Mouse (Mus musculus) forebrain, postnatal 0 days (tissue): ENCODE data around the gene Cdk16. TPM values are rescaled to one million over a fixed set of nuclear protein-coding genes. Genes with fewer than 3 reads are reported as not detected.
"Not testable (repeated sequence)": the region's sequence is repeated elsewhere in the genome, so short reads cannot be mapped to it uniquely, and the experiment has no call there.

Source experiments
- ATAC-seq: fragments of 200-750 bp; cut with Nextera tagmentation; 2 replicates; pipeline ENCODE4 v1.8.0; 2017; ENCODE audit warnings: mild to moderate bottlenecking, moderate library complexity
- DNase-seq: peaks from one replicate; pipeline ENCODE4 v3.0.0-alpha.2; 2015
- H3K27ac ChIP-seq: fragments of 300-500 bp; sonication (generic); 2 replicates; pipeline ENCODE4 v1.5.1; 2014; ENCODE audit warnings: low read depth, mild to moderate bottlenecking, antibody characterized with exemption, low read length, moderate library complexity, mixed read lengths
- H3K27me3 ChIP-seq: fragments of 300-500 bp; sonication (generic); 2 replicates; pipeline ENCODE4 v1.6.1; 2014; ENCODE audit warnings: mild to moderate bottlenecking, low read length, mixed read lengths; ENCODE audit not compliant: insufficient read depth
- H3K36me3 ChIP-seq: fragments of 300-500 bp; sonication (generic); 2 replicates; pipeline ENCODE4 v1.6.1; 2014; ENCODE audit warnings: mild to moderate bottlenecking, moderate library complexity; ENCODE audit not compliant: insufficient read depth
- H3K4me1 ChIP-seq: fragments of 300-500 bp; sonication (generic); 2 replicates; pipeline ENCODE4 v1.6.1; 2014; ENCODE audit warnings: antibody characterized with exemption; ENCODE audit not compliant: insufficient read depth
- H3K4me2 ChIP-seq: fragments of 300-500 bp; sonication (generic); 2 replicates; pipeline ENCODE4 v1.6.1; 2014; ENCODE audit warnings: low read depth, mild to moderate bottlenecking, moderate library complexity
- H3K4me3 ChIP-seq: fragments of 300-500 bp; sonication (generic); 2 replicates; pipeline ENCODE4 v1.5.1; 2014; ENCODE audit warnings: low read depth, low read length, mixed read lengths
- H3K9ac ChIP-seq: fragments of 300-500 bp; sonication (generic); 2 replicates; pipeline ENCODE4 v1.6.1; 2014; ENCODE audit warnings: mild to moderate bottlenecking
- H3K9me3 ChIP-seq: fragments of 300-500 bp; sonication (generic); 2 replicates; pipeline ENCODE4 v1.6.1; 2016; ENCODE audit warnings: low read length
- CTCF ChIP-seq: sonication (generic); IDR thresholded peaks from 2 replicates; pipeline ENCODE4 v1.5.1; 2016; ENCODE audit warnings: antibody characterized with exemption, control low read depth, low read depth
- WGBS: fragments of 180-500 bp; shearing (Covaris S2); extraction: QIAGEN DNeasy Blood & Tissue Kit; methylation state at CpG from one replicate; pipeline ENCODE4 v1.1.7; 2014; 5-methylcytosine and 5-hydroxymethylcytosine counted together
- polyA plus RNA-seq: library from polyadenylated mRNA; unstranded; fragments of >200 nt; fragmentation: Nextera tagmentation; extraction: Ambion mirVana; gene quantifications from 2 replicates; pipeline ENCODE4 v1.2.1, GENCODE M21; 2015
- total RNA-seq: library from RNA; depleted of rRNA; stranded (reverse); fragments of >200 nt; gene quantifications from 2 replicates; pipeline ENCODE4 v1.2.3, GENCODE M21; 2014; rRNA removed

Cdk16 gene
- total and polyA plus RNA-seq, 2 experiments from 2014 or later = 160 to 194 TPM

DNA sequence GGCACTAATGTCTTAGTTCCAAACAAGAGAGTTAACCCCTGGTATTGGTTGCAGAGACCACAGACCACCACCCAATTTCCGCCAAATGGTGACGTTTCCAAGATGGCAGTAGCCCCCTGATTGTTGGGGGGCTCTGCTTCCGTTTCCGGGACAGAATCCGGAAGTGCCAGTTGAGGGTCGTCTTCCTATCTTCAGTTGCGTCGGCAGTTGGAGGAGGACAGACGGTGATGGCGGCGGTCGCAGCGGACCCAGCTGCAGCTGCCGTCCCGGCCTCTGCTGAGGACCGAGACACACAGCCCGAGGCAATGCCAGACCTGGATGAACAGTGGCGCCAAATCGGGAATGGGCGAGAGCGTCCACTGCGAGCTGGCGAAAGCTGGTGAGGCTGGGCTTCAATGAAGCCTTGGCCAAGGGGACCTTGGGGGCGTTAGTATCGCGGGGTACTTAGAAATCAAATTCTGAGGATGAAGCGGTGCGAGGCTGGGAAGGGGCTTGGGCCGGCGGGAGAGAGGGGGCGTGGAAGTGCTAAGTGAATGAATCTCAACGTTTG is 16.1 kb downstream of the Cdk16 start, which contains the start of gene Usp11:
TSS of gene Usp11 (plus strand) at position 166 of the 550 bp plus-strand sequence.
- H3K4me1 ChIP-seq = no peaks in the 10 kb centered on the region
- ATAC-seq (peak; percentile 87), DNase-seq (peak; percentile 82)
- WGBS = 35% methylated on average over 32 of the region's 32 CpGs
- H3K36me3 ChIP-seq = no peaks in the 10 kb centered on the region; the same call in 1 of the 2 replicates
- peak within 1 kb of the TSS; percentile 77 for H3K9ac ChIP-seq
- H3K27me3 ChIP-seq = no peaks in the 10 kb centered on the region
- H3K27ac ChIP-seq = peak within 1 kb of the TSS; percentile 94
- no peak for TF ChIP-seq CTCF
- H3K4me3 ChIP-seq = peak within 1 kb of the TSS; percentile 57
- no peaks in the 10 kb centered on the region for H3K9me3 ChIP-seq
- peak within 1 kb of the TSS; percentile 39 for H3K4me2 ChIP-seq

- Histone ChIP-seq H3K9ac (peak overlapping the region; percentile 77), H3K36me3 (no peaks in the 10 kb centered on the region), H3K4me1 (no peaks in the 10 kb centered on the region), H3K27me3 (no peaks in the 10 kb centered on the region), H3K27ac (peak overlapping the region; percentile 94), H3K4me2 (peak overlapping the region; percentile 39), H3K9me3 (no peaks in the 10 kb centered on the region), H3K4me3 (peak overlapping the region; percentile 57)
- WGBS = 25% methylated on average over 28 of the region's 32 CpGs
- ATAC-seq (peak; percentile 91), DNase-seq (peak; percentile 86)
- no peak for TF ChIP-seq CTCF
These were observed 16.7 kb downstream of the Cdk16 start for GRCm38 (mm10) chrX:20704295-20705082.

DNA sequence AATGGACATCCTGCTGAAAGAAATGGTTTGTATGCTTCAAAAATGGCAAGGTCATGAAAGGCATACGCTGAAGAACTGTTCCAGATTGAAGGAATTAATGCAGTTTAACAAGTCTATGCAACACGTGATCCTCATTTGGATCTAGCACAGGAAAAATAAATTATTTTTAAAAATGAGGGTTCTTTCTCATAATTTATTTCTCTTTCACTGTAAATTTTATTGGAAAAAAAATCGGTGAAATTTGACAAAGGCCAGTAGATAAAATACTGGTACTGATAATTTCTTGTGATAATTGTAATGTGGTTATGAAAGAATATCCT is 17.3 kb downstream of the Cdk16 start:
- no peak for ATAC-seq
- no peak for TF ChIP-seq CTCF
- Histone ChIP-seq H3K27me3 (no peaks in the 10 kb centered on the region), H3K9me3 (no peaks in the 10 kb centered on the region), H3K4me3 (peak overlapping the region; percentile 57), H3K9ac (peak overlapping the region; percentile 77), H3K4me1 (no peaks in the 10 kb centered on the region), H3K36me3 (no peaks in the 10 kb centered on the region), H3K27ac (no peak overlapping the region; the same call in 1 of the 2 replicates), H3K4me2 (peak overlapping the region; percentile 39)
- no peak for DNase-seq
- 29% methylated on average over 3 of the region's 3 CpGs for WGBS

DNA sequence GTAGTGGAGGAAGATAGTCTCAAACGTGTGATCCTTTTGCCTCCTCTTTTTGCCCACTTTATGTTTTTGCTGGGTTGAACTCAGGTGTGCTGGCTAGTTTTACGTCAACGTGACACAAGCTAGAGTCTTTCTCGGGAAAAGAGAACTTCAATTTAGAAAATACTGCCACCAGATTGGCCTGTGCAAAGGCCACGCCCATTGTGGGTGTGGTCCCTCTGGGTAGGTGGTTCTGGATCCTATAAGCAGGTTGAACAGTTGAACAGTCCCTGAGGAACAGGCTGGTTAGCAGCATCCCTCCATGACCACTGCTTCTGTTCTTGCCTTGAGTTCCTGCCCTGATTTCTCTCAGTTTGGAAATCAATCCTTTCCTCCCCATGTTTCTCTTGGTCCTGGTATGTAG is 40.9 kb downstream of the Cdk16 start:
- Histone ChIP-seq H3K9ac (no peak overlapping the region), H3K36me3 (no peaks in the 10 kb centered on the region), H3K4me3 (no peak overlapping the region), H3K27ac (no peak overlapping the region), H3K9me3 (no peaks in the 10 kb centered on the region), H3K27me3 (no peaks in the 10 kb centered on the region), H3K4me1 (no peaks in the 10 kb centered on the region), H3K4me2 (no peak overlapping the region)
- no peak for DNase-seq
- ATAC-seq = no peak
- 80% methylated on average over 5 of the region's 5 CpGs for WGBS
- TF ChIP-seq CTCF = no peak

- H3K36me3 ChIP-seq, H3K27ac ChIP-seq, H3K9ac ChIP-seq, H3K4me2 ChIP-seq, H3K4me3 ChIP-seq, DNase-seq, H3K27me3 ChIP-seq, ATAC-seq, H3K9me3 ChIP-seq, H3K4me1 ChIP-seq: not testable (repeated sequence)
- 64% methylated on average over 10 of the region's 10 CpGs for WGBS
These were observed 42.3 kb downstream of the Cdk16 start for GRCm38 (mm10) chrX:20730048-20730447.

- H3K9ac ChIP-seq = no peak overlapping the region
- no peak overlapping the region for H3K27ac ChIP-seq
- H3K4me3 ChIP-seq = no peak overlapping the region
- DNase-seq (peak; percentile 3), ATAC-seq (no peak)
- WGBS = 82% methylated on average over 4 of the region's 4 CpGs
- H3K4me1 ChIP-seq = no peaks in the 10 kb centered on the region
- TF ChIP-seq CTCF = no peak
- H3K27me3 ChIP-seq = no peaks in the 10 kb centered on the region
- H3K4me2 ChIP-seq = no peak overlapping the region
- H3K9me3 ChIP-seq = no peaks in the 10 kb centered on the region
- no peaks in the 10 kb centered on the region for H3K36me3 ChIP-seq
These were observed 48.7 kb downstream of the Cdk16 start for GRCm38 (mm10) chrX:20736479-20736878.

- H3K36me3 ChIP-seq = no peaks in the 10 kb centered on the region
- no peaks in the 10 kb centered on the region for H3K9me3 ChIP-seq
- H3K27me3 ChIP-seq = no peaks in the 10 kb centered on the region
- 89% methylated on average over 2 of the region's 2 CpGs for WGBS
- DNase-seq (no peak), ATAC-seq (no peak)
- no peak overlapping the region for H3K9ac ChIP-seq
- H3K4me1 ChIP-seq = no peaks in the 10 kb centered on the region
- H3K4me2 ChIP-seq = no peak overlapping the region
- H3K27ac ChIP-seq = no peak overlapping the region
- no peak overlapping the region for H3K4me3 ChIP-seq
- TF ChIP-seq CTCF = no peak
These were observed 61.1 kb downstream of the Cdk16 start for GRCm38 (mm10) chrX:20748829-20749228.

Other genes starting within 250 kb of the Cdk16 start
- 0.10 and 0.69 TPM in 2 replicates for gene Rgn, start 138.2 kb upstream of the Cdk16 start, total RNA-seq
- 0.68 and 0.74 TPM in 2 replicates for gene Rgn, start 138.2 kb upstream of the Cdk16 start, polyA plus RNA-seq
- gene Rbm10, start 70.5 kb upstream of the Cdk16 start, total RNA-seq = 48.9 and 53.9 TPM in 2 replicates
- gene Rbm10, start 70.5 kb upstream of the Cdk16 start, polyA plus RNA-seq = 30.6 and 32.3 TPM in 2 replicates
- 104 and 146 TPM in 2 replicates for gene Ndufb11, start 70.3 kb upstream of the Cdk16 start, total RNA-seq
- 263 and 328 TPM in 2 replicates for gene Ndufb11, start 70.3 kb upstream of the Cdk16 start, polyA plus RNA-seq
- 489 and 559 TPM in 2 replicates for gene Uba1, start 29.6 kb upstream of the Cdk16 start, total RNA-seq
- gene Uba1, start 29.6 kb upstream of the Cdk16 start, polyA plus RNA-seq = 278 and 300 TPM in 2 replicates
- gene Usp11, start 16.0 kb downstream of the Cdk16 start, total RNA-seq = 73.7 and 101 TPM in 2 replicates
- gene Usp11, start 16.0 kb downstream of the Cdk16 start, polyA plus RNA-seq = 47.6 and 63.8 TPM in 2 replicates
- 243 and 245 TPM in 2 replicates for gene Araf, start 109.9 kb downstream of the Cdk16 start, total RNA-seq
- gene Araf, start 109.9 kb downstream of the Cdk16 start, polyA plus RNA-seq = 264 and 307 TPM in 2 replicates
- gene Timp1, start 182.2 kb downstream of the Cdk16 start, total RNA-seq = 3.0 and 3.6 TPM in 2 replicates
- 2.6 and 4.7 TPM in 2 replicates for gene Timp1, start 182.2 kb downstream of the Cdk16 start, polyA plus RNA-seq
- 31.9 and 37.2 TPM in 2 replicates for gene Syn1, start 233.1 kb downstream of the Cdk16 start, total RNA-seq
- gene Syn1, start 233.1 kb downstream of the Cdk16 start, polyA plus RNA-seq = 85.5 and 95.3 TPM in 2 replicates
- 5.5 and 7.5 TPM in 2 replicates for gene Cfp, start 243.6 kb downstream of the Cdk16 start, total RNA-seq
- 2.7 and 2.9 TPM in 2 replicates for gene Cfp, start 243.6 kb downstream of the Cdk16 start, polyA plus RNA-seq